Mouse (Mus musculus) liver, postnatal 0 days (tissue): ENCODE results near the gene Aes. TPM values are rescaled to one million over a fixed set of nuclear protein-coding genes. Genes with fewer than 3 reads are reported as not detected.

Experiments used
- ATAC-seq: fragments of 200-750 bp; cut with Nextera tagmentation; 2 replicates; pipeline ENCODE4 v1.8.0; 2017; ENCODE audit warnings: mild to moderate bottlenecking, moderate library complexity
- DNase-seq: peaks from one replicate; pipeline ENCODE4 v3.0.0-alpha.2; 2016
- H3K27ac ChIP-seq: fragments of 300-500 bp; sonication (generic); 2 replicates; pipeline ENCODE4 v1.5.1; 2014; ENCODE audit warnings: antibody characterized with exemption, moderate library complexity, mild to moderate bottlenecking, low read depth
- H3K27me3 ChIP-seq: fragments of 300-500 bp; sonication (generic); 2 replicates; pipeline ENCODE4 v1.6.1; 2014; ENCODE audit warnings: low read length, control low read depth, mixed read lengths; ENCODE audit not compliant: insufficient read depth
- H3K36me3 ChIP-seq: fragments of 300-500 bp; sonication (generic); replicated peaks from 2 replicates; pipeline ENCODE4 v1.6.1; 2014; ENCODE audit warnings: mild to moderate bottlenecking, control low read depth, low read length, moderate library complexity, mixed read lengths; ENCODE audit not compliant: insufficient read depth
- H3K4me1 ChIP-seq: fragments of 300-500 bp; sonication (generic); 2 replicates; pipeline ENCODE4 v1.6.1; 2014; ENCODE audit warnings: antibody characterized with exemption, mild to moderate bottlenecking, control low read depth; ENCODE audit not compliant: insufficient read depth
- H3K4me2 ChIP-seq: fragments of 300-500 bp; sonication (generic); 2 replicates; pipeline ENCODE4 v1.6.1; 2014; ENCODE audit warnings: low read depth, mild to moderate bottlenecking, low read length, moderate library complexity, mixed read lengths
- H3K4me3 ChIP-seq: fragments of 300-500 bp; sonication (generic); 2 replicates; pipeline ENCODE4 v1.5.1; 2014; ENCODE audit warnings: low read depth, low read length
- H3K9ac ChIP-seq: fragments of 300-500 bp; sonication (generic); replicated peaks from 2 replicates; pipeline ENCODE4 v1.6.1; 2014; ENCODE audit warnings: mild to moderate bottlenecking, moderate library complexity
- H3K9me3 ChIP-seq: fragments of 300-500 bp; sonication (generic); 2 replicates; pipeline ENCODE4 v1.6.1; 2016; ENCODE audit warnings: mild to moderate bottlenecking, control low read depth, low read length, mixed read lengths
- CTCF ChIP-seq: sonication (generic); IDR thresholded peaks from 2 replicates; pipeline ENCODE4 v1.5.1; 2016; ENCODE audit warnings: antibody characterized with exemption, low read depth
- EP300 ChIP-seq: IDR thresholded peaks from 2 replicates; pipeline ENCODE4 v1.6.1; 2016; ENCODE audit warnings: antibody characterized with exemption, low read depth, mild to moderate bottlenecking
- WGBS: fragments of 180-500 bp; shearing (Covaris S2); extraction: QIAGEN DNeasy Blood & Tissue Kit; methylation state at CpG from one replicate; pipeline ENCODE4 v1.1.7; 2014; ENCODE audit not compliant: insufficient replicate concordance; 5-methylcytosine and 5-hydroxymethylcytosine counted together
- polyA plus RNA-seq: library from polyadenylated mRNA; unstranded; fragments of >200 nt; fragmentation: Nextera tagmentation; extraction: Ambion mirVana; gene quantifications from 2 replicates; pipeline ENCODE4 v1.2.1, GENCODE M21; 2015

Gene Aes
- polyA plus RNA-seq, 1 experiment from 2014 or later, result 256 TPM

DNA sequence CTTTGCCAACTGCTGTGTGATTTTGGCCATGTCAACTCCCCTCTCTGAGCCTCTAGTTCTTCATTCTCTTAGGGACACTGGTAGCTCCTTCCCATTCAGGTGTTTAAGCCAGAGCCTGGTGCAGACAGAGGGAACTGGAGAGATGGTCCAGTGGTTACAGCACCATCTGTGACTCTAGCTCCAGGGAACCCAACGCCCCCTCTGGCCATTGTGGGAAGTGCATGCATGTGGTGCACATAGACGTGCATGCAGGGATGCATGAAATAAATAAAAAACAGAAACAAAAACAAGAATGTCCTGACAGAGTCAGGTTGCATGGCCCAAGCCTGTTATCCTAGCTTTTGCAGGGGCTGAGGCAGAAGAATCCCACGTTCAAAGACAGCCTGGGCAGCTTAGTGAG is 3.0 kb upstream of the Aes start:
- ATAC-seq (no peak), DNase-seq (no peak)
- peaks cover 19% of the 10 kb centered on the region for H3K4me1 ChIP-seq
- H3K4me3 ChIP-seq, result no peak overlapping the region
- no peak overlapping the region for H3K27ac ChIP-seq
- WGBS, result 76% methylated on average over 3 of the region's 3 CpGs
- H3K9ac ChIP-seq, result no peak overlapping the region
- H3K4me2 ChIP-seq, result no peak overlapping the region
- H3K36me3 ChIP-seq, result peaks cover 1% of the 10 kb centered on the region
- H3K27me3 ChIP-seq, result no peaks in the 10 kb centered on the region
- no peaks in the 10 kb centered on the region for H3K9me3 ChIP-seq
- TF ChIP-seq CTCF (peak; percentile 62), EP300 (no peak)

DNA sequence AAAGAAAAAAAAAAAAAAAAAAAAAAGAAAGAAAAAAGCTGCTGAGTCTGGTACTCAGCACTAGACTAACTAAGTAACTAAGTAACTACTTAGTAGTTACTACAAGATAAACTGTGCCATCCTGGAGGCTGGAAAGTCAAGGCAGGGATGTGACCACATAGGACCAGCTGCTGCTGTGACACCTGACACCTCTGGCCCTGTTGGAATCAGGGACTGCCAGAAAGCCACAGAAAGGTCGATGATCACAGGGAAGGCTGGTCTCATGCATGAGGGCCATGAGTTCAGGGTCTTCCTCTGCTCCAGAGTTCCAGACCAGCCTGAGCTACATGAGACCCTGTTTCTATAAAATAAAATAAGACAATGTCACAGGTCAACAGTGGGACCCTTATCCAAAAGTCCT is 1.8 kb upstream of the Aes start:
- no peaks in the 10 kb centered on the region for H3K9me3 ChIP-seq
- H3K9ac ChIP-seq, result no peak overlapping the region
- TF ChIP-seq CTCF, result no peak
- no peak for TF ChIP-seq EP300
- no peak overlapping the region for H3K4me2 ChIP-seq
- no peak overlapping the region for H3K27ac ChIP-seq
- WGBS, result 32% methylated on average over 1 of the region's 1 CpGs
- peaks cover 10% of the 10 kb centered on the region for H3K36me3 ChIP-seq
- no peak for DNase-seq
- H3K4me1 ChIP-seq, result peaks cover 20% of the 10 kb centered on the region
- H3K4me3 ChIP-seq, result no peak overlapping the region
- H3K27me3 ChIP-seq, result no peaks in the 10 kb centered on the region
- ATAC-seq, result no peak

DNA sequence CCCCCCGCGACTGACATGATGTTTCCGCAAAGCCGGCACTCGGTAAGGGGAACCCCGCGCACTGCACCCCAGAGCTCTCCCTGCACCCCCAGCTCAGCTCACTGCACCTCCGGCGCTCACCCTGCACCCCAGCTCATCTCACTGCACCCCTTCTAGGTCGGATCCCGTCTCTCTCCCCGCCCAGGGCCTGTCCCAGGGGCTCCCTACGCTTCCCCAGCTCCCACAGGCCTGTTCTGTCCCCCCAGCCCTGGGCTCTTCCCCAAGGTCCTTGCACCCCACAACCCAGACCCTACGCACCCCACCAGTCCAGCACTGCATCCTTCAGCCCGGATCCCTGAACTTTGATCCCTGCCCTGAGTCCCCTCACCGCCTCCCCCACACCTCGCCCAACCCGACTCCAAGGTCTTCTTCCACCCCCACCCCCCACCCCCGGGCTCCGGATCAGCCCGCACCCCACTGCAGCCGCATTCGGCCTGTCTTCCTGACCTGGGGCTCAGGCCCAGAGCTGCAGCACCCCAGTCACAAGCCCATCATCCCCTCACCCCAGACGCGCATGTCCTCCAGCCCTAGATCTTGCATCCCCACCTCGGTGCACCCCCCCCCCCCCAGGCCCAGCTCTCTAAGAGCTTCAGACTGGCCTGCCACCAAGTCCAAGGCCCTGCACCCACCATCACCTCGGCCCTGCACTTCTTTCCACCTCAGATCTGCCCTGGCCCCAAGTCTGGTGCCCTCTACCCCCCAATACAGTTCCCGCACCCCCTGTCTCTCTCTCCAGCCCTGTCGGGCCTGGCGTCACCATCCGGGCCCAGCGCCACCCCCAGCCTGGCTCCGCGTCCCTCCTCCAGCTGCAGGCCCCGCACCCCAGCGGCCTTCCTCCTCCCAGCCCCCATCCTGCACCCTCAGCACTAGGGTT is 595 bp downstream of the Aes start:
- peak overlapping the region; percentile 79 for H3K4me2 ChIP-seq
- H3K36me3 ChIP-seq, result peaks cover 24% of the 10 kb centered on the region
- WGBS, result under 1% methylated on average over 23 of the region's 36 CpGs
- no peaks in the 10 kb centered on the region for H3K9me3 ChIP-seq
- H3K4me3 ChIP-seq, result peak overlapping the region; percentile 90
- H3K9ac ChIP-seq, result peak overlapping the region; percentile 91
- H3K4me1 ChIP-seq, result peaks cover 39% of the 10 kb centered on the region
- no peak for TF ChIP-seq EP300
- TF ChIP-seq CTCF, result no peak
- H3K27me3 ChIP-seq, result no peaks in the 10 kb centered on the region
- DNase-seq, result peak; percentile 78
- ATAC-seq, result peak; percentile 53
- H3K27ac ChIP-seq, result peak overlapping the region; percentile 93

DNA sequence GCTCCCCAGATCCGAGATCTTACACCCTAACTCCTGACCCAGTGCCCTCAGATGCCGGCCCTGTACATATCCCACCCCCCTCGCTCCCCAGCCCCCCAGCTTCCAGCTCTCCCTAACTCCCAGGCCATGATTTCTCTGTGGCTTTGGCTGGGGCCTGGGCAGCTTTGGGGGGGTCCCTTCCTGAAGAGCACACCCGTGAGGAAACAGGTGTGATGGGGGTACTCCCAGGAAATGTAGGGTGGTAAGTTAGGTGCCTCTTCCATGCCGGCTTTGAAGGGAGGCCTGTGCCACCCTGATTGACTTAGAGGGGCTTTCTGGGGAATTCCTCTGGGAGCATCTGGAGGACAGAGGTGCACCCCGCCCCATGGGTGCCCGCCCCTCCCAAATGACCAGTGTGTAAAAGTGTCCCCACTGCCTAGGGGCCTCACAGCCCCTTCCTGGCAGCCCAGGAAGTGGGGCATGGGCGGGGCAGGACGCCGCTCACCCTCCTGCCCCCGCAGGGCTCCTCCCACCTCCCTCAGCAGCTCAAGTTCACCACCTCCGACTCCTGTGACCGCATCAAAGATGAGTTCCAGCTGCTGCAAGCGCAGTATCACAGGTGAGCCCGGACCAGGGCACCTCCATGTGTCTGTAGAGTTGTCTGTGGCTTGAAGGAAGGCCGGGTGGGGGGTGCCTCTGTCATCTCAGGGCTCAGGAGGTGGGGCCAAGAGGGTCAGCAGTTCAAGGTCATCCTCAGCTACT is 1.6 kb downstream of the Aes start:
- Histone ChIP-seq H3K36me3 (peaks cover 33% of the 10 kb centered on the region), H3K9ac (peak overlapping the region; percentile 91), H3K27me3 (no peaks in the 10 kb centered on the region), H3K4me2 (peak overlapping the region; percentile 79), H3K27ac (peak overlapping the region; percentile 93), H3K4me3 (peak overlapping the region; percentile 90), H3K4me1 (peaks cover 39% of the 10 kb centered on the region), H3K9me3 (no peaks in the 10 kb centered on the region)
- ATAC-seq, result peak; percentile 35
- WGBS, result 2% methylated on average over 15 of the region's 16 CpGs
- TF ChIP-seq CTCF (no peak), EP300 (no peak)
- peak; percentile 74 for DNase-seq

DNA sequence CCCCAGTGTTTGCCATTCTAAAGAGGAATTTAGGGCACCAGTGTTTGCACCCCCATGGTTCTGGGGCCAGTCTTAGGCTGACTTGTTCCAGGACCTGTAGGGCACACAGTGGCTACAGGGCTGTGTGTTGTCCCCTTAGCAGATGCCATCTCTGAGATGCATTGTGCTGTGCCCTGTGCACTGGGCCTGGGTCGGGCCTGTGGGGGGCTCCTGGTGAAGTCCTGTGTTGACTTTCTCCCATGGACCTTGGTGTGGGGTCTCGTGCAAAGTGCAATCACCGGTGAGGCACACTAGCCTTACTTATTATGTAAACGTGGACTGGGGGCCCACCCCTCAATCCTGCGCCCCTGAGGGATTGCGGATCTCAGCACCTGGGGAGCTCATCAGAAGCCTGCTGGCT is 3.1 kb downstream of the Aes start:
- no peak overlapping the region for H3K4me3 ChIP-seq
- no peak for DNase-seq
- 69% methylated on average over 6 of the region's 6 CpGs for WGBS
- H3K4me2 ChIP-seq, result 0 out of 2 replicates have a peak overlapping the region, but pooled peaks have one; percentile 2
- H3K9ac ChIP-seq, result no peak overlapping the region
- ATAC-seq, result no peak
- TF ChIP-seq CTCF, result no peak
- no peak for TF ChIP-seq EP300
- no peaks in the 10 kb centered on the region for H3K27me3 ChIP-seq
- no peak overlapping the region for H3K27ac ChIP-seq
- H3K36me3 ChIP-seq, result peaks cover 39% of the 10 kb centered on the region
- H3K9me3 ChIP-seq, result no peaks in the 10 kb centered on the region
- H3K4me1 ChIP-seq, result peaks cover 39% of the 10 kb centered on the region

DNA sequence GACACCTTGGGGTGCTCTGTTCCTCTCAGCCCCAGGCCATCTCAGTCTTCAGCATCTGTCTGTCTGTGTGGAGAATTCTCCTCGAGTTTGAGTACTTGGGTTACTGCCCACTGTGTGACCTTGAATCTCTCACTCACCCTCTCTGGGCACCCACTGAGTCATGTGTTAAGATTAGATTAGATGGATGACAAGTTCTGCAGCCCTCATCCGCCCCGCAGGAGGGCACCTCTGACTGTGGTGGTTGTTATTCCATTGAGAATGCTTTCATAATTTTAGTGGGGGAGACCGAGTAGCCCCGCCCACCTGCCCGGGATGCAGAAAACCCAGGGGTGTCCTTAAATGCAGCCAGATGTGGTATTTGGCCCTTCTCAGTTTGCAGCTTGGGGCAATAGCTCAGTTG is 4.2 kb downstream of the Aes start:
- peak overlapping the region; percentile 34; the same call in 1 of the 2 replicates for H3K9ac ChIP-seq
- H3K4me1 ChIP-seq, result peaks cover 39% of the 10 kb centered on the region
- H3K4me3 ChIP-seq, result no peak overlapping the region
- H3K36me3 ChIP-seq, result peaks cover 39% of the 10 kb centered on the region
- DNase-seq (no peak), ATAC-seq (no peak)
- TF ChIP-seq CTCF (no peak), EP300 (no peak)
- 0 out of 2 replicates have a peak overlapping the region, but pooled peaks have one; percentile 22 for H3K27ac ChIP-seq
- H3K9me3 ChIP-seq, result no peaks in the 10 kb centered on the region
- H3K4me2 ChIP-seq, result peak overlapping the region; percentile 46; the same call in 1 of the 2 replicates
- no peaks in the 10 kb centered on the region for H3K27me3 ChIP-seq
- WGBS, result 44% methylated on average over 6 of the region's 6 CpGs
